Mouse (Mus musculus) neural tube, embryonic 12.5 days (tissue): ENCODE results near the gene Ubr3. TPM values are rescaled to one million over a fixed set of nuclear protein-coding genes. Genes with fewer than 3 reads are reported as not detected.

ENCODE experiments used
- ATAC-seq: fragments of 200-750 bp; cut with Nextera tagmentation; 2 replicates; pipeline ENCODE4 v1.8.0; 2017; ENCODE audit warnings: low read depth, mild to moderate bottlenecking, moderate TSS enrichment, moderate library complexity; ENCODE audit not compliant: low FRiP score
- H3K27ac ChIP-seq: fragments of 300-500 bp; sonication (generic); 2 replicates; pipeline ENCODE4 v1.5.1; 2016
- H3K27me3 ChIP-seq: fragments of 300-500 bp; sonication (generic); replicated peaks from 2 replicates; pipeline ENCODE4 v1.6.1; 2016; ENCODE audit warnings: mild to moderate bottlenecking
- H3K36me3 ChIP-seq: fragments of 300-500 bp; sonication (generic); 2 replicates; pipeline ENCODE4 v1.6.1; 2016; ENCODE audit warnings: mild to moderate bottlenecking
- H3K4me1 ChIP-seq: fragments of 300-500 bp; sonication (generic); 2 replicates; pipeline ENCODE4 v1.6.1; 2016
- H3K4me2 ChIP-seq: fragments of 300-500 bp; sonication (generic); replicated peaks from 2 replicates; pipeline ENCODE4 v1.6.1; 2016; ENCODE audit warnings: mild to moderate bottlenecking
- H3K4me3 ChIP-seq: fragments of 300-500 bp; sonication (generic); 2 replicates; pipeline ENCODE4 v1.5.1; 2016
- H3K9ac ChIP-seq: fragments of 300-500 bp; sonication (generic); 2 replicates; pipeline ENCODE4 v1.6.1; 2016; ENCODE audit warnings: mild to moderate bottlenecking
- H3K9me3 ChIP-seq: fragments of 300-500 bp; sonication (generic); 2 replicates; pipeline ENCODE4 v1.6.1; 2016; ENCODE audit warnings: mild to moderate bottlenecking
- WGBS: fragments of 180-500 bp; shearing (Covaris S2); methylation state at CpG from one replicate; pipeline ENCODE4 v1.1.7; 2016; 5-methylcytosine and 5-hydroxymethylcytosine counted together
- polyA plus RNA-seq: library from polyadenylated mRNA; unstranded; fragments of >200 nt; fragmentation: Nextera tagmentation; extraction: Ambion mirVana; gene quantifications from 2 replicates; pipeline ENCODE4 v1.2.1, GENCODE M21; 2016

The Ubr3 gene
- polyA plus RNA-seq, result 19.2 and 22.6 TPM in 2 replicates

DNA sequence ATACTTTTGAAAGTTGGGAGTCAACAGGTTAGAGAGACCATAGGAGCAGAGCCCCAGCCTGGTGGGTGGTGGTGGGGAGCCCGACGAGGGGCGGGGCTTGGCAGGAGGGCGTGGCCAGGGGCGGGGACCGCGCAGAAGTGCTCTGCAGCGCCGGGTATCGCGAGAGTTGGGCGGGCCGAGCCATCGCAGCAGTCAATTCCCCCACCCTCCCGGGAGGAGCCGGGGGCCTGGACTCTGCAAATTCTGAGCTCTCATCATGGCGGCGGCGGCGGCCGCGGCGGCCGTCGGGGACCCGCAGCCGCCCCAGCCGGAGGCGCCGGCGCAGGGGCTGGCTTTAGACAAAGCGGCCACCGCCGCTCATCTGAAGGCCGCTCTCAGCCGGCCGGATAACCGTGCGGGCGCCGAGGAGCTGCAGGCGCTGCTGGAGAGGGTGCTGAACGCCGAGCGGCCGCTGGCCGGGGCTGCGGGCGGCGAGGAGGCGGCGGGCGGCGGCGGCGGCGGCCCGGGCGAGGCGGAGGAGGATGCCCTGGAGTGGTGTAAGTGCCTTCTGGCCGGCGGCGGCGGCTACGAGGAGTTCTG is at the start of gene Ubr3:
Gene Ubr3, plus strand, starts transcription at position 208 of the 579 bp plus-strand sequence.
- H3K27me3 ChIP-seq, result no peaks in the 10 kb centered on the region
- H3K36me3 ChIP-seq, result no peaks in the 10 kb centered on the region
- H3K4me1 ChIP-seq, result peaks cover 13% of the 10 kb centered on the region
- WGBS, result under 1% methylated on average over 64 of the region's 65 CpGs
- H3K27ac ChIP-seq, result peak within 1 kb of the TSS; percentile 89
- peak within 1 kb of the TSS; percentile 97 for H3K4me2 ChIP-seq
- peak within 1 kb of the TSS; percentile 99 for H3K9ac ChIP-seq
- H3K4me3 ChIP-seq, result peak within 1 kb of the TSS; percentile 98
- H3K9me3 ChIP-seq, result no peaks in the 10 kb centered on the region
- peak; percentile 96 for ATAC-seq

DNA sequence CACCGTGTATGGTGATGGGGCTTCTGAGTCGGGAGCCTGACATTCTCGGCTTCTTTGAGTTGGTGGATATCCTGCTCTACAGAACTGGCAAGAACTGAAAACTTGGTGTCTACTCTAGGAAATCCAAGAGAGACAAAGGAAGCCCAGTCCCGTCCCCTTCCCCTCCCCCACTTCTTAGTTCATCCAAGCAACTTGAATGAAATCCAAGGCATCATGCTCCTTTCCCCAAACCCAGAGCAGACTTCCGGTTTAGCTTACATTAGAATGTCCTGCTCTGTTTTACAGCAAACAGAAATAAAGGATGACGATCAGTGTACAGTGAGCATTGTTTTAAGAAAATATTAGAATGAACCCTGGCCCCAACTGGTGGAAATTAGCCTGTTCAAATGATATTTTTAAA is 47.8 kb upstream of the Ubr3 start:
- H3K27ac ChIP-seq, result no peak overlapping the region
- H3K9ac ChIP-seq, result no peak overlapping the region
- no peaks in the 10 kb centered on the region for H3K4me1 ChIP-seq
- ATAC-seq, result no peak
- WGBS, result 82% methylated on average over 6 of the region's 6 CpGs
- H3K4me2 ChIP-seq, result no peak overlapping the region
- H3K9me3 ChIP-seq, result no peaks in the 10 kb centered on the region
- no peaks in the 10 kb centered on the region for H3K27me3 ChIP-seq
- no peak overlapping the region for H3K4me3 ChIP-seq
- no peaks in the 10 kb centered on the region for H3K36me3 ChIP-seq

DNA sequence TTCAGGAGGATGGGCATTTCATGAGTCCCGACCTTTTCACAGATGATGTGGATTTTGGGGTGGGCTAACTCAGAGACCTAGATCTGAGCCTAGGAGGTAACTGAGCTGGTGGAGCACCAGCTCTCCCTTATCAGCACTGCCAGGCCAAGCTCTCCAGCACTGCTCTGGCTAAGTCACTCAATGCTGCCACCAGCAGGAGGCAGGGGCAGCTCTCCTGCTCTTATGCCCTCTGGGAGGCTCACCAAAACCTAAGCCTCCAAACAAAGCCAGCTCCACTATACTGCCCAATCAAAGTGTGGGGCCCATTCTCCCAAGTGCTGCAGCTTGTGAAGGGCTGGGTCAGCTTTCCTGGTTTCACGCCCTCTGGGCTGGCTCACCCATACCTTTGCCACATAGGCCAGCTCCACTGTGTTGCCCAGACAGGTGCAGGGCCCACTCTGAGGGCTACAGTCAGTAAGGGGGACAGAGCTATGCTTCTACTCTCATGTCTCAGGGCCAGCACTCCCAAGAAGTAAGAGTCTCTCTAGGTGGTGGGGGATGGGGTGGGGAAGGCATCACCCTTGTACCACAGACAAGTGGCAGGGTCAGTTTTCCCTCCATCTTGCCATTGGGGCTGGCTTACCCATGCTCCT is 45.5 kb upstream of the Ubr3 start:
- Histone ChIP-seq H3K9ac (no peak overlapping the region), H3K4me2 (no peak overlapping the region), H3K9me3 (no peaks in the 10 kb centered on the region), H3K4me3 (no peak overlapping the region), H3K4me1 (no peaks in the 10 kb centered on the region), H3K27ac (no peak overlapping the region), H3K27me3 (no peaks in the 10 kb centered on the region), H3K36me3 (no peaks in the 10 kb centered on the region)
- no peak for ATAC-seq
- WGBS, result 61% methylated on average over 2 of the region's 2 CpGs

- Histone ChIP-seq H3K4me1 (no peaks in the 10 kb centered on the region), H3K9ac (no peak overlapping the region), H3K36me3 (no peaks in the 10 kb centered on the region), H3K9me3 (no peaks in the 10 kb centered on the region), H3K4me3 (no peak overlapping the region), H3K4me2 (no peak overlapping the region), H3K27me3 (no peaks in the 10 kb centered on the region), H3K27ac (no peak overlapping the region)
- ATAC-seq, result no peak
- 73% methylated on average over 8 of the region's 8 CpGs for WGBS
Measured at GRCm38 (mm10) chr2:69856392-69856791, 40.7 kb upstream of the Ubr3 start.

- Histone ChIP-seq H3K27me3 (no peaks in the 10 kb centered on the region), H3K27ac (no peak overlapping the region), H3K36me3 (no peaks in the 10 kb centered on the region), H3K9ac (no peak overlapping the region), H3K4me3 (no peak overlapping the region), H3K4me2 (no peak overlapping the region), H3K9me3 (no peaks in the 10 kb centered on the region), H3K4me1 (peaks cover 6% of the 10 kb centered on the region; the same call in 1 of the 2 replicates)
- WGBS, result 78% methylated on average over 1 of the region's 1 CpGs
- ATAC-seq, result no peak
Measured at GRCm38 (mm10) chr2:69857882-69858281, 39.2 kb upstream of the Ubr3 start.

DNA sequence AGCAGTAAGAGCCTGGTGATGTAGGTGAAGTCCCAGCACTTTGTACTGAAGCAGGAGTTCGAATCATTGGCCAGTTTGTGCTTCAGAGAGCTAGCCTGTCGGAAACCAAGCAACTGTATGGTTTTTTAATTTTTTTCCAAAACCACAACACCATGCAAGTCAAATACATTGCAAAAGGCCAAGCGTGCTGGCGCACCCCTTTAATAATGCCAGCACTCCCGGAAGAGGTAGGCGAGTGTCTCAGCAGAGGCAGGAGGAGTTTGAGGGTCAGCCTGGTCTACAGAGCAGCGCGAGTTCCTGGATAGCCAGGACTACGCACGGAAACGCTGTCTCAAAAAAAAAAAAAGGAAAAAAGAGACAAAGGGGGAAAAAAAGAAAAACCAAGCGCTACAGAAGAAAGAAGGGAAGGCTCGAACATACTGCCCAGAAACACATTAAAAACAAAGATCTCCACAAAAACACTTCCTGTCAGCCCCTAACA is 36.0 kb upstream of the Ubr3 start:
- H3K4me1 ChIP-seq, result peaks cover 7% of the 10 kb centered on the region
- no peaks in the 10 kb centered on the region for H3K36me3 ChIP-seq
- peak overlapping the region; percentile 90 for H3K4me2 ChIP-seq
- no peaks in the 10 kb centered on the region for H3K27me3 ChIP-seq
- WGBS, result 12% methylated on average over 13 of the region's 13 CpGs
- H3K9ac ChIP-seq, result peak overlapping the region; percentile 99
- peak; percentile 48 for ATAC-seq
- no peaks in the 10 kb centered on the region for H3K9me3 ChIP-seq
- H3K4me3 ChIP-seq, result peak overlapping the region; percentile 96
- no peak overlapping the region for H3K27ac ChIP-seq

- WGBS, result under 1% methylated on average over 66 of the region's 66 CpGs
- Histone ChIP-seq H3K9me3 (no peaks in the 10 kb centered on the region), H3K36me3 (no peaks in the 10 kb centered on the region), H3K27ac (peak within 1 kb of the TSS; percentile 77; the same call in 1 of the 2 replicates), H3K27me3 (no peaks in the 10 kb centered on the region), H3K4me1 (peaks cover 7% of the 10 kb centered on the region), H3K9ac (peak within 1 kb of the TSS; percentile 99), H3K4me2 (peak within 1 kb of the TSS; percentile 90), H3K4me3 (peak within 1 kb of the TSS; percentile 96)
- peak; percentile 96 for ATAC-seq
Measured at GRCm38 (mm10) chr2:69861485-69862091, 35.5 kb upstream of the Ubr3 start, which contains the start of gene Ssb. Gene Ssb, plus strand, starts transcription at chr2:69861562.

DNA sequence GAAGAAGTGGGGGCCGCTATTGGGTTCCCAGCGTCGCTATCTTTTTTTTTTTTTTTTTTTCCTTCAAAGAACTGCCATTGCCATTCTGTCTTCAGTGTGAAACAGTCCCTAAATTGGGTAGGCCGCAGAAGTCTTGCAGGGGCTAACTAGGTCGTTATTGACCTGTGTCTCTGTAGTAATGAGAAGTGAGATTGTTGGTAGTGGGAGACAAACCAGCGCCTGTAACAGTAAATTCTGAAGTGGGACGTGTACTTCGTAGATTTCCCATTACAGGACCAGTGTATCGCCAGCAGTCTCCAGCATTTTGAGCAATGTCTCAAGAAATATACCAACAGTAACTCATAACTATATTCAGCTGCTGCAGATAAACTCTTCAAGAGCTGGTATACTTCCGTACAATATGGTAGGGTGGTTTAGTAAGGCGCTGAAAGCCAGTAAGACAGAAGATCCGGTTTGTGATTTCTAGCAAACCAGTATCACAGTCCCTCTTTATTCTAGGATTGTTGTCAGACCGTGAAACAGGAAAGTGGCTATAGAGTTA is 34.9 kb upstream of the Ubr3 start:
- H3K36me3 ChIP-seq, result peaks cover 4% of the 10 kb centered on the region; the same call in 1 of the 2 replicates
- no peak overlapping the region for H3K27ac ChIP-seq
- H3K4me1 ChIP-seq, result peaks cover 7% of the 10 kb centered on the region
- H3K4me2 ChIP-seq, result peak overlapping the region; percentile 90
- ATAC-seq, result no peak
- H3K4me3 ChIP-seq, result peak overlapping the region; percentile 96
- WGBS, result 5% methylated on average over 13 of the region's 13 CpGs
- no peaks in the 10 kb centered on the region for H3K9me3 ChIP-seq
- peak overlapping the region; percentile 99 for H3K9ac ChIP-seq
- no peaks in the 10 kb centered on the region for H3K27me3 ChIP-seq

- H3K27me3 ChIP-seq, result no peaks in the 10 kb centered on the region
- H3K4me1 ChIP-seq, result no peaks in the 10 kb centered on the region
- no peak overlapping the region for H3K27ac ChIP-seq
- ATAC-seq, result no peak
- H3K4me2 ChIP-seq, result peak overlapping the region; percentile 76; the same call in 1 of the 2 replicates
- H3K9me3 ChIP-seq, result no peaks in the 10 kb centered on the region
- H3K4me3 ChIP-seq, result no peak overlapping the region
- WGBS, result 72% methylated on average over 2 of the region's 2 CpGs
- no peaks in the 10 kb centered on the region for H3K36me3 ChIP-seq
- no peak overlapping the region for H3K9ac ChIP-seq
Measured at GRCm38 (mm10) chr2:69883990-69884391, 13.1 kb upstream of the Ubr3 start.

GRCm38 (mm10) chr2:69884581-69884980 is 12.5 kb upstream of the Ubr3 start:
- no peak for ATAC-seq
- no peaks in the 10 kb centered on the region for H3K36me3 ChIP-seq
- H3K27ac ChIP-seq, result no peak overlapping the region
- 0 out of 2 replicates have a peak overlapping the region, but pooled peaks have one; percentile 82 for H3K9ac ChIP-seq
- H3K9me3 ChIP-seq, result no peaks in the 10 kb centered on the region
- H3K4me1 ChIP-seq, result no peaks in the 10 kb centered on the region
- 65% methylated on average over 6 of the region's 6 CpGs for WGBS
- H3K4me2 ChIP-seq, result peak overlapping the region; percentile 76
- no peaks in the 10 kb centered on the region for H3K27me3 ChIP-seq
- peak overlapping the region; percentile 56; the same call in 1 of the 2 replicates for H3K4me3 ChIP-seq

DNA sequence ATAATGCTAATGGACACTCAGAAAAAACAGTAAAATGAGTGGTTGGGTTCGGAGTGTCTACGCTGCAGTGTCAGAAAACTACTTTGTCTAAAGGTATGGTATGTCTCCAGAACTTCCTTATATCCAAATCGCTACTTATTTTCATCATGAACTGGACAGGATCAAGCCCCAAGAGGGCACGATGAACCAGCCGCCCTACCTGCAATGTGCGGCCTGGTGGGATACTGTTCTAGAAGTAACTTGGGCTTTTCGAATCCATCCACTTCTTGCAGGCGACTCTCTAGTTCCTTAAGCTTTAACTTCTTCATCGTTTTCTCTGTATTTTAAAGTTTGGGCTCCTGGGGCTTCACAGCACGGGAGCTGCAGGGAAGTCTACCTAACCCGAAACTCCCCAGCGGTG is 12.0 kb upstream of the Ubr3 start:
- WGBS, result 8% methylated on average over 12 of the region's 12 CpGs
- peak overlapping the region; percentile 82 for H3K9ac ChIP-seq
- H3K36me3 ChIP-seq, result no peaks in the 10 kb centered on the region

More for the DNA sequence above, 12.0 kb upstream of the Ubr3 start:
- ATAC-seq, result peak; percentile 33; the same call in 1 of the 2 replicates
- Histone ChIP-seq H3K4me1 (no peaks in the 10 kb centered on the region), H3K9me3 (no peaks in the 10 kb centered on the region), H3K4me2 (peak overlapping the region; percentile 76), H3K27ac (no peak overlapping the region), H3K4me3 (peak overlapping the region; percentile 56), H3K27me3 (no peaks in the 10 kb centered on the region)
